Mouse (Mus musculus) thymus, postnatal 0 days (tissue): ENCODE measurements around the gene Chchd6. TPM values are rescaled to one million over a fixed set of nuclear protein-coding genes. Genes with fewer than 3 reads are reported as not detected.

Experiments used
- DNase-seq: peaks from one replicate; pipeline ENCODE4 v3.0.0-alpha.2; 2015; ENCODE audit warnings: low spot score
- polyA plus RNA-seq: library from polyadenylated mRNA; unstranded; fragments of >200 nt; fragmentation: Nextera tagmentation; extraction: Ambion mirVana; gene quantifications from 2 replicates; pipeline ENCODE4 v1.2.1, GENCODE M21; 2015

Gene Chchd6
- polyA plus RNA-seq, 1 experiment from 2014 or later = 56.6 TPM

DNA sequence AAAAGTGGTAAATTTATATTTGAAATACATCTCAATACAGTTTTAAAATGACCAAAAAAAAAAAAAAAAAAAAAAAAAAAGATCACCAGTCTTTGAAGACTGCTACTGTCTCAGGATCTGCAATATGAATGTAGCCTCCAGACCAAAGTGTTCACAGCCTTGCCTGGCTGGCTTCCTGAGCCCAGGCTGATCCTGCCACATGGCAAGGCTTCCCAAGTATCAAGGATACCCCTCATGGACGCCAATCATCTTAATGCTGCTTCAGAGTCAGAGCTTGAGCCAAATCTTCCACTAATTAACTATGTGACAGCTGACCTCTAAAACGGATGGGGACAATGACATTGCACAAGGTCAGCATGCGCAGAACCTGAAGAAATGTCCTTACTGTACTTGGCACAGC, 3.9 kb downstream of the Chchd6 start:
- DNase-seq = no peak

DNA sequence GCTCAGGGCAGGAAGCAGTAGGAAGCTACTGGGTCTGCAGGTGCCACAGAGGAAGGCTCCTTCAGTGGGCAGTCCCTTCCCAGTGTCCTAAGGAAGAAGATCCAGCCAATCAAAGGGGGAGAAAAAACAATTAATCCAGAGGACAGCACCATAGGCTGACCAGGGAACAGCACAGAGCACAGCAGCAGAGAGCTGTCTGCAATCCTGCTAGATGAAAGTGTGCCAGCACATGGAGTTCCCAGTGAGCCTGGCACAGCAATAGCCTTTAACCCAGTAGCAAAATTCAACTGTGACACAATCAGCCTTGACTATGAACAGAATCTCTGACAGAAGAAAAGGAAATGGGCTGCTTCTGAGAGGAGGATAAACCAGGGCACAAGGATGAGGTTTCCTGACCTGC, 9.8 kb downstream of the Chchd6 start:
- DNase-seq = no peak

DNA sequence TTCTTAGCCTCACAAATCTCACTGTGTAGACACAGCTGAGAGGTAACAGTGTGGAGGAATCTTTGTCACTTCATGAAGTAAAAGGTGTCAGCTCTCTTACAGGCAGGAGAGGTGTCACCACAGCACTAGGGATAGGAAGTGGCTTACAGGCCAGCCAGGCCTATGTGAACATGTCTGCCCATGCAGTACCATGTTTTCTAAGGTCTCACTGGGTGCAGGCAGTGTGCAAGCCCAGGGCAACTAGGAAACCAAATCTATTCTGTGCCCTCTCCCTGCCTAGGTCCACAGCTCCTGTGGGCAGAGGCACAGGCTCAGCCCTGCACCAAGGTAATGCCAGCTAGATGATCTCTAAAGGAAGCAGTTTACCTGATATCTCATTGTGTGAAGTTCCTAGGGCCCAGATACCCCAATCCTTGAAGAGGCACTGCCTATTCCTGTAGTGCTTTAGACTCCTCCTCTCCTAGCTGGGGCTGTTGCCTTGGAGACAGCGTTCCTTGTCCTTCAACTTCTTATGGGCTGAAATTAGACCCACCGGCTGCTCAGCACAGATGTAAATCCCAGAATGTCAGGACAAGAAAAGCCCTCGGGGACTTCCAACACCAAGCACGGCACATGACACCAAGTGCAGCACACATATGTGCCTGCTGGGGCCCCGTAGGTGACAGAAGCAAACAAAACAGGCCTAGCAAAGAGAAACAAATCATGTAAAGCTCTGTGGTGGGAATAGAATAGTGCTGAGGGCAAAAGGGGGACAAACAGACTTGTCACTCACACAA, 10.6 kb downstream of the Chchd6 start:
- no peak for DNase-seq

DNA sequence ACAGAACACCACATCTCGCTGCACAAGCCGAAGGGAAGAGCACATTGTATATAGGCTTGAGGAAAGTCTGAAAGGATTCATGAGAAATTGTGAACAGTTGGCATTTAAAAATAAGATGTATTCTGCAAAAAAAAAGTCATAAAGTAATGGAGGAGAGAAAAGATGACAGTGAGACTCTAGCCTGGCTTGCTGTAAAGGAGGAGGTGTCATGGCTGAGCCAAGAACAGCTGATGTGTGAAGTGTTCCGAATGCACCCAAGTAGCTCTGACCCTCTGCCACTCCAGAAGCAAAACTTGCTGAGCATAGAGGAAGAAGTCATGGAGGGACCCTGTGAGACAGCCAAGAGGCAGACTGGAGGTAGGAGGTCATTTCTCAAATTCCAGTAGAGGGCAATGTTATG, 12.3 kb downstream of the Chchd6 start:
- no peak for DNase-seq

DNA sequence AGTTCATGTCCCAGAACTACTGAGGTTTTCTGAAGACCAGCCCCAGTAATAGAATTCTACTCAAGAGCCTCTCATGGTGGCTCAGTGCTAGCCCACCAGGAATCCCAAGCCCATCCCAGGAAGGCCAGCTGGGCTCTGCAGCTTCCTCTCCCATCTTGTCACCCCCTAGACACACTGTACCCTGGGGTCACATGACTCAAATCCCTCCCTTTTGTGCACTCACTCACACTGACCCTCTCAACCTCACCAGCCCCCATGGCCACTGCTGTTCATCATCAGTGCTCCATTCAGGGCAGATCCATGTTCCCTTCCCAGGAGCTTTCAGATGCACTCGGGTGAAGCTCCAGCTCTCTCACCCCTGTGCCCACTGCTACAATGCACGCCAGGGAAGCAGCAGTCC, 20.8 kb downstream of the Chchd6 start:
- DNase-seq = no peak

DNA sequence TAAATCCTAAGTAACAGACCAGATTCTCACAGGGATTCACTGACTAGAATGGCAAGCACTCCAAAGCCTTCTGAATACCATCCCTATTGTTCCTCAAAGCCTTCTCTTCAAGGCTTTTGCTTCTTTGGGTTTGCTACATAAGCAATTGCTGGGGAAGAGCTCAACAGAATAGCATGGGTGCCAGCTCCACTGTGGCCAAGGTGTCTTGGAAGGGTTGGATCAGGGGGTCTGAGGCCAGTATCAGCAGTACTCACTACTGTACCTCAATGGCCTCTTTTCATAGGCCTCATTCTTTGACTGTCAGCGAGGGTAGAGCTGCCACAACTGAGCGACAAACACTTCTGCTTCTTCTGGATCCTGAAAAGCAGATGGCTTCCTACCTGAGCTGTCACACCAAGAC, 21.7 kb downstream of the Chchd6 start:
- no peak for DNase-seq

DNA sequence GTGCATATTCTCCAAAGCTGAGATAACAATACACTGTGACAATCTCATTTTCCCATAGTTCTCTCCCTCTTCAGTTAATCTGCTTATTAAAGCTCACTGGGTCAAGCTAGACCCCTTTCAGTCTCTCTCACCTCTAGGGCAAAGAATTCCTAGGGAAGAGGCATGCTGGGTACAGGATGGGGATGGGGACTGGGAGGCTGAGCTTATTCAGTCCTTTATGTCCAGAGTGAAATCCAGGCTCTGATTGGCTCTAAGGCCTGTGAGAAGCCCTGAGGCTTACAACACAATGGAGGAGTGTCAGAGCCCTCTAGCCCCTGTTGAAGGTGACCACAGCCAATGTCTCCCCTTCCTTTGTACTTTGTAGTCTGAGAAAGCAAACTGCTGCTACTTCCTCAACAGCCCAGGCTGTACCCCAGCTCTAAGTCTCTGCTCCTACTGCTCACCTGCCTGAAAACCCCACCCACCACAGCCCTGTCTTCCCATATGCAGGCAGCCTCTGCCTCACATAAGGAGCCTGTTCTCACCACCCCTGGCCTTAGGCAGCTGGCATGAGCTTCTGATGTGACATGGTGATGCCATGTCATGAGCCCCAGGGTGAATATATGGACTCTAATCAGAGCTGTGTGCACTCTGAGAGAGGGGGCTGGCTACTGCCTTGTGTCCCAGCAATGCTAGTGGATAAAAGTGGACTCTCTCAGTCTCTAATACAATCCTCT, 22.4 kb downstream of the Chchd6 start:
- DNase-seq = no peak

DNA sequence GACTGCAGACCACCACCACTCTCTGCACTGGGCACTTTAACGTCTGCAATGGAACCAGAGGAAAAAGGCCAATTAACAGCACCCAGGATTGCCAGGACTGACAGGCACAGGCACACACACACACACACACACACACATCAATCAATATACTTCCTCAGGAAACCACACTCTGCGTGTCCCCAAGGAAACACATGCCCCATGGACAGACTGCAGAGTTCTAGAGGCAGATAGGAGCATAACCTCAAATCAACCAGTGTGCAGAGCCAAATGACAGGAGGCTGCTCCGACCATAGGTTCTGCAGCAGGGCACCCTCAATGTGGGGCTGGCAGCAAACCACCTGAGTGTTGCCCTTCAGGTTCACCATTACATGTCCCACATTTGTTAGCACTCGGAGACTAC, 26.1 kb downstream of the Chchd6 start:
- no peak for DNase-seq

DNA sequence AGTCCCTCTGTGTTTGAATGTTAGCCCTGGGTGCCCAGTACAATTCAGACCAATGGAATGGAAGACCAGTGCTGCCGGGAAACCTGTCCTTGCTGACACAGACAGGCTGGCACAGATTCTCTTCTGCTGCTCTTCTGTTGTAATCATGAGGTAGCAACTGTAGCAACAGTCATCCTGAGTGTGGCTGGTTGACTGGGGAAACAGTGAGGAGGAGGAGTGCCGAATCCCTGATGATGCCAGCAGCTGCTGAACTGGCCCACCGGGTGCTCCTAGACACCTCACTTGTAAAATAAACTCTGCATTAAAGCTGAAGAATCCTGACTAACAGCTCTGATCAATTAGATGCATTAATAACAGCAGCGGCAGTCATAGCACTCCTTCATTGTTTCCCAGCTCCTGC, 28.7 kb downstream of the Chchd6 start:
- DNase-seq = no peak

DNA sequence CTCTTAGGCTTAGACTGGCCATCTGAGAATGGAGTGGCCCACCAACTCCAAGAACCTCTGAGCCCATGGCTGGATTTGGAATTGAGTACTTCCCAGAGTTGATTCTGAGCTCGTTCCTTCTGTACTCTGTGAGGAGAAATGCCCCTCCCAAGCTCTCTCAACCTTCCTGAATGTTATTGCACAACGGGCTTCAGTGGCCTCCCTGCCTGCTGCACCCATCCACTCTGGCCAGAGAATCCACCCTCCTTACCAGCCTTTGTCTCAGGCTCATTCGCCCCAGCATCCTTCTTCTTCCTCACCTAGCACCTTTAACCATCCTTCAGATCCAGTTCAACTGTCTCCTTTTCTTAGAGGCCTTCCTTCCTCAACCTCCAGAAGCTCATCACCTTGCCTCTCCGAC, 32.1 kb downstream of the Chchd6 start:
- DNase-seq = no peak

DNA sequence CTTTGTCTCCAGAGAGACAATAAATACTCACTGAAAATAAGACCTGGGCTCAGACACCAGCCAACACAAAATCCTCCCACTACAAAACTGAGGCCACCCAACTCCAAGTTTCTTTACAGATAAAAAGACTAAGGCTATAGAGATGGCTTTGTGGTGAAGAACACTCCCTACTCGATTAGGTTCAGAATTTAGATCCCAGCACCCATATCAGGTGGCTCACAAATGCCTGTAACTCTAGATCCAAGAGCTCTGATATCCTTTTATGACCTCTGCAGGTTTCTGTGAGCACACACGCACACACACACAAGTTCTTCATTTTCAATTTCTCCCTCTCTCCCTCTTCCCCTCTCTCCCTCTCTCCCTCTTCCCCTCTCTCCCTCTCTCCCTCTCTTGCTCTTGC, 34.6 kb downstream of the Chchd6 start:
- no peak for DNase-seq

DNA sequence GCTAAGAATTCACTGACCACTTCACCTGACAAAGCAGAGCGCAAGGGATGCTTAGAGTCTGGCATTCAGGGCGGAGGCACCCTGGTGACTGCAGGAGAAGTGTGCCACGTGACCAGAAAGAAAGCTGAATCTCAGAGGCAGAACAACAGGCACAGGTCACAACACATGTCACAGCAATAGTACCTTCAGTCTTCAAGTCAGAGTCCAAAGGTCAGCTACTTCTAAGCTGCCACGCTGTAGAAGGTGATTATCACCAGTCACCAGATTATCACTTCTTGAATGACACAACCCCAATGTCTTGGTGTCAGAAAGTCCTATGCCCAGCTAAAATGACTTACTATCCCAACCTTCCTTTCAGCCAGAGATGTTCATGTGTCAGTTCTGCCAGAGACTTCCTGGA, 37.8 kb downstream of the Chchd6 start:
- DNase-seq = no peak

DNA sequence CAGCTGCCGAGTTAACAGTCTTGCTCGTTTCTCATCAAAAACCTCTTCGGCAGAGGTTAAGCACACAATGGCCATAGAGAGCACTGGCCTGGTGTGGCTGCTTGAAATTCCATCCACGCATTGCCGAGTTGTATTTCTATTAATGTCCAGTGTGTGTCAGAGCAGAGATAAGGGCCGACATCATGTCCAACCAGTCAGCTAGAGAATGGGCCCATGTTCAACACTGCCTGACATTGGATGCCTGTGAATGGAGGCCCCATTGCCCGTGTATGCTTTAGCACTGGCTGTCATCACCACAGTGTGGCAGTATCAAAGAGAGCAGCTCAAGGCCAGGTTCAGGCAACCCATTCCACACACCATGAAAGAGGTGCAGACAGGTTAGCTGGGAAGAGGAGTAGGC, 38.9 kb downstream of the Chchd6 start:
- no peak for DNase-seq

DNA sequence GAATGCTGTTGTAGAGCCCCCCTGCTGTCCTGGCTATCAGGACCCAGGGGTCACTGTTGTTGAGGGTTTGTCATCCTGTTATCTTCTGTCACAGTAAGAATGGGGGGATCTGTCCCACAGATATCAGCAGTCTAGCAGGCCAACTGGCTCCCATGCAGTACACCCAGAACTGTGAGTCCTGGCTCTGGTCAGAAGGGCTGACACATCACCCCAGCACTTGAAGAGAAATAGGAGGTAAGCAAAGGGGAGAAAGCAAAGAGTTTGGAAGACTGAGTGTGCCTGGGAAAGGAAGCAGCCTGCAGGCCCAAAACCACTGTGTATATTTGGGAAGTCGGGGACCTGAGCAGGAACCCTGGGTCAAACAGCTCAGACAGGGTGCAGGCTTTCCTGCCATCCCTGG, 39.5 kb downstream of the Chchd6 start:
- DNase-seq = no peak

DNA sequence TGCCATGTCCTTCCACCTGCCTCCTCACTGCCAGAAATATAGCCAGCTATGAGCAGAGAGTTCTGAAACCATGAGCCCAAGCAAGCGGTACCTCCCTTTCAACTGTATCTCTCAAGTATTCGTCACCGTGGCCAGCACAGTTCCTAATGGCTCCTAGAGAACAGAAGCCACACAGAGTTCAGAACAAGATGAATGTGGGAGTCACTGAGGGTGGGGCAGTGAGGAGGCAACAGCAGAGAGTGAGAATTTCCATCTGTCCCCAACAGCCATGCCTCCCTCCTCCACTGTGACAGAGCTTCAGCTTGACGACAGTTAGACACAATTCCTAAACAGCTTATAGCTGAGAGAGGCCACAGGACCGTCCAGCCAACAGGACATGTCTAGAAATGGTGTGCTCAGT, 41.4 kb downstream of the Chchd6 start:
- DNase-seq = no peak

DNA sequence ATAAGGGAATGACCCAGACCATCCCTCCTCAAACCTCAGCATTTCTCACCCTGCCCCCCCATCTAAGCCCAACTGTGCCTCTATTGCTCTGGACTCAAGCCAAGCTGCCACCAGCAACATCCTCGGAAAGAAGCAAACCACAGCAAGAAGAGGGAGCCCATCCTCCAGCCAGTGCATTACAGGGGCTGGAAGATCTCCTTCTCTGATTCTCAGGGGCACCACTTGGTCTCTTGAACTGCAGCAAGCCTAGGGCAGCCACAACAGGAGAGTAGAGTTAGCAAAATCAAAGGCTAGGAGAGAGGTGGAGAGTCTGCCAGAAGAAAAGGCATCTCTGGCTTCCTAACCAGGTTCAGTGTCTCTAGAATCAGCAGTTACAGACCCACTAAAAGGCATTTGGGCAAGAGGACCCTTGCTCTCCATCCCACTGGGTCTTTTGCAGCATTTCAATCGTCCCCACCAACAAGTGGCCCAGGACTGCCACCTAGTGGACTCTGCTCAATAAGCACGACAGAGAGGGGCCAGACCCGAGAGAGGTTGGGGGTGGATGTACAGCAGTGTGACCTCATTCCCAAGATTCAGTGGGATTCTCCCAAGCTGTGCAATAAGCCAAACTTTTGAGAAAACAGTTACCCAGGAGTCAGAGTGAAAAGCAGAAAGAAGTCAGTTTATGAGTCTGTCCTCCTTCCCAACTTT, 42.3 kb downstream of the Chchd6 start:
- DNase-seq = peak; percentile 67

DNA sequence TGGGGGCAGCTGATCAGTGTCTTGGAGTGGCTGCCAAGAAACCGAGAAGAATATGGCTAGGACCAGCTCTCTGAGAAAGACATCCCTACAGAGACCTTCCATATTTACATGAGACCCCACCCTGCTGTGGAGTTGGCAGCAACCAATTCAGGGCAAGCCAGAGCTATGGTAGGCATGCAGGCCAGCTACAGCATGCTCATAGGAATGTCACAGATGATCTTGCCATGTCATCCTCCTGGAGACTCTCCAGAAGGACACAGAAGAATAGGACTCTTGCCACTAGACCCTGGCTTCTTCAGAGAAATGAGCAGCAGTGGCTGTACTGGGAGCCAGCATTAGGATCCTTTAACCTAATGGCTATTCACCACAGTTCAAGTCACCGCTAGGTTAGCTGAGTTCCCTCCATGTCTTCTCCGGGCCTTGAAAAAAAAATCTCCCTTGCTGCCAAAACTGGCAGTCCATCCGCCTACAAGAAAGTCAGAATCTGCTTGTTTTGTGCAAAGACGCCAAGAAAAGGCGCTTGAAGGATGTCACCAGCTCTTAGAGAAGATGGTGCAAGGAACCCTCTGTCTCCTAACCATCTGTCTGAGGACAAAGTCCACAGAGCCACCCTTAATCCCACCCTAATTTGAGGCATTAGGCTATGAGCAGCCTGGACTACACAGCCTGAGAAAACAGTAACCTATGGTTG, 43.0 kb downstream of the Chchd6 start:
- DNase-seq = no peak

DNA sequence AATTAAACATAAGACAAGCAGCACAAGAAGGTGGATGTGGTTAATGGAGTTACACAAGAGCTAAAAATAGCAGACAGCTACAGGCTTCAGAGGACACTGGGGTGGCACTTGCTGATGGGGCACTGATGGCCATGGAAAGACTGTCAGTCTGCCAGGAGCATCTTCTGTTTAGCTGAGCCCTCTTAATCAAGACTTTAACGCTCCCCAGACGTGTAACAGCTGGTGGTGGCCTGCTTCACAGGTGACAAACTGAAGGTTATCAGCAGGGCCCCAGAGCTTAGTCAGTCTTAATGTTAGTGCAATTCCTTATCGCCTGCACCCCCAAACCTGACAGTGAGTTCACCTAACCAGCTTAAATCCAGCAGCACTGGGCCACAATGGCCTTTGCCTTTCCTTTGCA, 46.3 kb downstream of the Chchd6 start:
- no peak for DNase-seq

DNA sequence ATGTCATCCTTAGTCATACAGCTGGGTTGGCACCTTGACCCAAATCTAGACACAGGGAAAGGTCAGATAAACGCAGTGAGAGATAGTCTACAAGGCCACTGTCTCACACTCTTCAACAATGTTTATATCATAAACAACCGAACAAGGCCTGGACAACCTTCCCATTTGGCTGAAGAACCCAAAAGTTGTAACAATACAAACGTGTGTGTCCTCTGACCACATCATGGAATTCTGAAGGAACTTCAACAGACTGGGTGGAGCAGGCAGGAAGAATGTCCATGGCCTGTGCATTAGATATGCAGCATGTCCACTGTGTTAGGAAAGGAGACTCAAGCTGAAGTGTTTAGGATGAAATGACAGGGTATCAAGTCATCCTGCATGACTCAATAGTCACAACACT, 47.5 kb downstream of the Chchd6 start:
- no peak for DNase-seq

DNA sequence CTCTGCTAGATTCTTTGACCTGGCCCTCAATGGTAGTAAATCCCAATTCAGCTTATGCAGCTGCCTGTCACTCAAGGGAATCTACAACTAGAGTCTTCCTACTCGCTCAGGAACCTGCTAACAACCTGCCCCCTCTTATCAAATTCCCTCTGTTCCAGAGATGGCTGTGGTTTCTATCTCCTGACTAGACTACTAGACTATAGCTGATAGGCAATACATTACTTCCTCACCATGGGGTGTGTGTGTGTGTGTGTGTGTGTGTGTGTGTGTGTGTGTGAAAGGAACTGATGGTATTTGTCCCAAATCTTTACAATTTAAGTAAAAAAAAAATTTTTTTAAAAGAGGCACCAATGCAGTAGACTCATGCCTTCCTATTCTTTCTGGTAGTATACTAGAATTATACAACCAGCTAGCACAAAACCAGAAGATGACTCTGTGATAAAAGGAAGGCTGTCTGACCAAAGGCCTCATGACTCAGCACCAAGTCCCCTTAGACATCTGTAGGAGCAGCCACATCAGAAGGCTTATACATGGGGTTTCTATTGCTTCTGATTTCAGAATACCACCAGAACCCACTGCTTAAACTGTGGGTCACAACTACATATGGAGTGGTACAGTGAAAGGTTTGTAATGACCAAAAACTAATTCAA, 57.2 kb downstream of the Chchd6 start:
- no peak for DNase-seq

DNA sequence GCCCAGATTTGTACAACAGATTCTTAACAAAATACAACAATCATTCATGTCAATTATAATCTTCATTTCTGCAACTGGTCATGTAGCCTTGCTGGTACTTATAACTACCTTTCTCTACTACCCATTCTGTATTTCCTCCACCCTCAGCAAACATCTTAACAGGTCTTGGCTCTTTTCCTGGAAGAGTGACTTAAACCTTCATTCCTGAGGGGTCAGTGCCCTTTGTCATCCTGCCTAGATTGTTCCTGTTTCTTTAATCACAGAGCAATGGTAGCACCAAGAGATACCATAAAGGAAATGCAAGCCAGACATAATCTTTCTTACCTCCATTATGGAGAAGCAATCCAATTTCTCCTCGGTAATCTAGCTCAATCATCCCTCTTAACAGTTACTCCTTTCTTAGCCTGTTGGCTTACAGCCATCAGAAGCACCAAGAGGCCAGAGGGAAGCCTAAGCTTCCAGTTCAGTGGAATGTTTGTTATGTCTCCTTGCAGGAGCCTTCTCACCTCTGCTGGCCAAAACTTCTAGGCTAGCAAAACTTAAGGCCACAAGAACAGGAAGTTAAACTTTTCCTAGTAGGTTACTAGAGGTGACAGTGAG, 59.7 kb downstream of the Chchd6 start:
- DNase-seq = no peak
